In the genomic region with DNA sequence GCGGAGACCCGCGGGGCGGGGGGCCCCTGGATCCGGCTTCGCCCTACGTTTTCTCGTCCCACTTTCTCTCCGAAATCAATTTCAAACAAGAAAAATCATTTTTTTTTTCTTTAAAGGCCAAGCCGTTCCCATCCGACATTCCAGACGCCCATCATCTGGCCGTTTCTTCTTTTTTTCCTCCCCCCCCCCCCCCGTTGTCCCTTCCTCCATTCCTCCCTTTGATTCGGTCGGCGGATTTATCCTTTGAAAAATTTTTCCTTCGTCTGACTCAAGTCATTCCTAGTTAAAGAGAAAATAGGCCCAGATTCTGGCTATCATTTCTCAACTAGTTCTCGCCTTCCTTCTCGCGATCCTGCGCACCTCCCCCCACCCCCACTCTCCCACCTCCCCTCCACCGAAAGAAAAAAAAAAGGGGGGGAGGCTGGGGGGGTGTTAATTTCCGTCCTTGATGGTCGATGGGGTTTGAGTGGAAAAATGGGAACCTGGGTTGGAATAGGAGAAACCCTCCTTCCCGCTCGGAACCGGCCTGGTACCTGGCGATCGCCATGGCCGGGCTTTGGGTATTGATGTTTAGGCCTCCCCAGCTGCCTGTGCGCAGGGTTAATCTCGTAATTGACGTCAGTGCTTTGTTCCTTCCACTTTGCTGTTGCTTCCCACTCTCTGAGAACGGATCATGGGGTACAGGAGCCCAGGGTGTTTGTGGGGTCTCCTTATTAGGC, we compare ENCODE assay signal across 8 mouse cellular contexts. TPM values are rescaled to one million over a fixed set of nuclear protein-coding genes. Genes with fewer than 3 reads are reported as not detected.
A peak's percentile ranks its signal among the peaks of the same experiment; 100 is the strongest.
DNase-seq lines count a peak whose midpoint lies in the region; ATAC-seq and TF ChIP-seq lines count a peak whose summit lies in the region.

No protein-coding gene starts in this region.

- peak overlapping the region; percentile 95 for H3K9ac ChIP-seq in CH12.LX (ENCODE audit: insufficient read depth, low read depth)
- H3K9ac ChIP-seq in forebrain, embryonic 13.5 days: peak overlapping the region; percentile 91
- peak overlapping the region; percentile 99 for H3K9ac ChIP-seq in neural tube, embryonic 14.5 days (replicated peaks; ENCODE audit: low read depth, low read length)

- peak overlapping the region; percentile 77 to 90 (median 88) for H3K4me3 ChIP-seq in CH12.LX (replicated peaks in 1 of 3; ENCODE audit: low read depth in 2 of 3, low read length in 2 of 3, poor library complexity in 1 of 3)
- peak overlapping the region; percentile 81 for H3K4me3 ChIP-seq in forebrain, embryonic 13.5 days
- peak overlapping the region; percentile 96 for H3K4me3 ChIP-seq in neural tube, embryonic 14.5 days (ENCODE audit: low read depth, low read length)

- TF ChIP-seq RAD21 in CH12.LX (IDR thresholded peaks at IDR 0.05; ENCODE audit: low read depth, low read length): no peak

- H3K9me3 ChIP-seq in CH12.LX (replicated peaks; ENCODE audit: low read length): no peaks in the 10 kb centered on the region
- no peaks in the 10 kb centered on the region for H3K9me3 ChIP-seq in forebrain, embryonic 13.5 days (replicated peaks)
- no peaks in the 10 kb centered on the region for H3K9me3 ChIP-seq in neural tube, embryonic 14.5 days (ENCODE audit: control insufficient read depth, low read length)

- no peak for TF ChIP-seq CTCF in CH12.LX (conservative IDR thresholded peaks at IDR 0.05 in 1 of 2, IDR thresholded peaks at IDR 0.05 in 1 of 2; ENCODE audit: low read depth in 2 of 2, low read length in 2 of 2)

- WGBS in forebrain, embryonic 13.5 days: 0% methylated on average over 34 of the region's 35 CpGs
- under 1% methylated on average over 34 of the region's 35 CpGs for WGBS in neural tube, embryonic 14.5 days

- peak; percentile 75 for DNase-seq in CH12.LX (ENCODE audit: extremely low read depth)
- DNase-seq in brain, adult 2 months (ENCODE audit: low read depth, low spot score): peak; percentile 73
- DNase-seq in heart, postnatal 10 days: peak; percentile 71 to 74
- DNase-seq in kidney, postnatal 4 days: peak; percentile 66 to 83
- peak; percentile 61 to 62 for DNase-seq in lung, adult 18-20 months
- DNase-seq in testis, postnatal 10 days (ENCODE audit: low spot score): peak; percentile 69

- H3K27me3 ChIP-seq in CH12.LX (replicated peaks): peaks cover 27% of the 10 kb centered on the region
- no peaks in the 10 kb centered on the region for H3K27me3 ChIP-seq in forebrain, embryonic 13.5 days
- peaks cover 2% of the 10 kb centered on the region; the same call in 1 of the 2 replicates for H3K27me3 ChIP-seq in neural tube, embryonic 14.5 days (ENCODE audit: control insufficient read depth, insufficient read depth, low read length)

- no peak for TF ChIP-seq EP300 in CH12.LX (IDR thresholded peaks at IDR 0.05; ENCODE audit: low read length)

- peak; percentile 48 for TF ChIP-seq POLR2A in CH12.LX (IDR thresholded peaks at IDR 0.05; ENCODE audit: low read depth, low read length)

- H3K4me2 ChIP-seq in CH12.LX (ENCODE audit: insufficient read depth, low read depth, poor library complexity, severe bottlenecking): peak overlapping the region; percentile 99; the same call in 1 of the 2 replicates
- peak overlapping the region; percentile 74 for H3K4me2 ChIP-seq in forebrain, embryonic 13.5 days
- peak overlapping the region; percentile 49 for H3K4me2 ChIP-seq in neural tube, embryonic 14.5 days (ENCODE audit: low read depth, low read length)

- H3K4me1 ChIP-seq in CH12.LX (ENCODE audit: control insufficient read depth in 1 of 2, insufficient read depth in 2 of 2): peaks cover 0 to 22% of the 10 kb centered on the region in 2 experiments; a peak in 2 of 4 replicates
- peaks cover 8% of the 10 kb centered on the region for H3K4me1 ChIP-seq in forebrain, embryonic 13.5 days
- peaks cover 5% of the 10 kb centered on the region for H3K4me1 ChIP-seq in neural tube, embryonic 14.5 days (ENCODE audit: control insufficient read depth, insufficient read depth, low read length)

- H3K36me3 ChIP-seq in CH12.LX (replicated peaks in 1 of 2; ENCODE audit: control insufficient read depth in 1 of 2, insufficient read depth in 1 of 2, low read length in 1 of 2): peaks cover 5 to 15% of the 10 kb centered on the region in 2 experiments
- no peaks in the 10 kb centered on the region for H3K36me3 ChIP-seq in forebrain, embryonic 13.5 days (ENCODE audit: poor library complexity, severe bottlenecking)
- H3K36me3 ChIP-seq in neural tube, embryonic 14.5 days (ENCODE audit: control insufficient read depth, insufficient read depth, low read length): no peaks in the 10 kb centered on the region

- dilution Hi-C loops in CH12.LX (cut with MboI; ENCODE audit: extremely low pct_ligation_motif_present, extremely low pct_unique_long_range_greater_than_20kb, low sequenced_read_pairs): no loop called here

- in situ Hi-C loops in CH12.LX (cut with MboI; ENCODE audit: low pct_ligation_motif_present, low pct_unique_long_range_greater_than_20kb, low sequenced_read_pairs): no loop called here

- peak overlapping the region; percentile 86 for H3K27ac ChIP-seq in CH12.LX (ENCODE audit: insufficient read depth, low read depth)
- H3K27ac ChIP-seq in forebrain, embryonic 13.5 days: peak overlapping the region; percentile 95
- H3K27ac ChIP-seq in neural tube, embryonic 14.5 days (ENCODE audit: low read depth, low read length): peak overlapping the region; percentile 99

- no peak for ATAC-seq in forebrain, embryonic 13.5 days
- peak; percentile 23; the same call in 1 of the 2 replicates for ATAC-seq in neural tube, embryonic 14.5 days (ENCODE audit: low read depth)

- H3K79me2 ChIP-seq in CH12.LX (replicated peaks; ENCODE audit: control insufficient read depth, extremely low read depth, insufficient read depth, poor library complexity, severe bottlenecking): peaks cover 38% of the 10 kb centered on the region

- intact Hi-C loops in heart, postnatal 10 days (cut with DNase I): loop anchor here (2.0 kb wide), 2 partner anchors 27 to 53 kb away; partner anchors contain the start of gene Zcchc10

TF ChIP-seq in CH12.LX, 34 proteins besides CTCF, POLR2A, EP300 and RAD21:
- TF ChIP-seq BHLHE40 (IDR thresholded peaks at IDR 0.05; ENCODE audit: low read depth, low read length) (peak; percentile 32; the same call in 1 of the 2 replicates), USF2 (conservative IDR thresholded peaks at IDR 0.05; ENCODE audit: low read depth, low read length) (no peak), MEF2A (IDR thresholded peaks at IDR 0.05; ENCODE audit: borderline replicate concordance, low read depth, low read length) (peak; percentile 37; the same call in 1 of the 2 replicates), TCF12 (IDR thresholded peaks at IDR 0.05; ENCODE audit: low read depth, low read length) (peak; percentile 35; the same call in 1 of the 2 replicates), MAZ (IDR thresholded peaks at IDR 0.05; ENCODE audit: low read depth, low read length) (peak; percentile 85), SIN3A (IDR thresholded peaks at IDR 0.05; ENCODE audit: low read length) (peak; percentile 34), USF1 (IDR thresholded peaks at IDR 0.05; ENCODE audit: low read depth, low read length) (no peak), UBTF (IDR thresholded peaks at IDR 0.05; ENCODE audit: low read depth, low read length) (0 out of 2 replicates have a peak, but pooled peaks have one; percentile 20), HCFC1 (IDR thresholded peaks at IDR 0.05; ENCODE audit: low read depth, low read length) (peak; percentile 14; the same call in 1 of the 2 replicates), NRF1 (IDR thresholded peaks at IDR 0.05; ENCODE audit: low read depth, low read length) (peak; percentile 49; the same call in 1 of the 2 replicates), ZMIZ1 (IDR thresholded peaks at IDR 0.05; ENCODE audit: low read depth, low read length) (no peak), ZNF384 (IDR thresholded peaks at IDR 0.05; ENCODE audit: low read depth, low read length) (peak; percentile 90), MXI1 (IDR thresholded peaks at IDR 0.05; ENCODE audit: low read depth, low read length) (peak; percentile 66), CHD2 (IDR thresholded peaks at IDR 0.05; ENCODE audit: low read length) (peak; percentile 99), KAT2A (IDR thresholded peaks at IDR 0.05; ENCODE audit: insufficient replicate concordance, low read length) (peak; percentile 65; the same call in 1 of the 2 replicates), IRF4 (IDR thresholded peaks at IDR 0.05; ENCODE audit: low read depth, low read length) (peak; percentile 45), MYC (IDR thresholded peaks at IDR 0.05; ENCODE audit: low read depth, low read length) (0 out of 2 replicates have a peak, but pooled peaks have one; percentile 1), JUN (IDR thresholded peaks at IDR 0.05; ENCODE audit: insufficient read depth, low read depth, low read length) (peak; percentile 19; the same call in 1 of the 2 replicates), MAX (IDR thresholded peaks at IDR 0.05; ENCODE audit: low read length) (no peak)
TF ChIP-seq in CH12.LX: peak in this region for 15.

RNA-seq across cellular contexts. Expression of gene Aff4, which starts 0.8 kb away (rescaled TPM):
- 19.8 and 24.0 TPM in 2 replicates for total RNA-seq in CH12.LX (2012; rRNA removed)
- total RNA-seq in CH12.LX (2014; rRNA removed): 22.1 and 25.7 TPM in 2 replicates
- polyA plus RNA-seq in CH12.LX (2012; ENCODE audit: insufficient read length, low read depth): 50.6 and 51.4 TPM in 2 replicates
- 66.0 and 66.7 TPM in 2 replicates for polyA plus RNA-seq in forebrain, embryonic 13.5 days (2015; fragmentation: Nextera tagmentation; extraction: Ambion mirVana)
- 100 to 1,000 TPM; 127 to 129 TPM for total RNA-seq in heart, postnatal 10 days (2021)
- polyA plus RNA-seq in neural tube, embryonic 14.5 days (2014; fragmentation: Nextera tagmentation; extraction: Ambion mirVana): 59.2 and 95.0 TPM in 2 replicates

RNA-seq across cellular contexts. Expression of gene Zcchc10, which starts 26.9 kb away (rescaled TPM):
- total RNA-seq in CH12.LX (2012; rRNA removed) (4.9 and 8.7 TPM in 2 replicates), CH12.LX (2014; rRNA removed) (20.7 and 24.3 TPM in 2 replicates)
- 72.4 and 74.2 TPM in 2 replicates for polyA plus RNA-seq in CH12.LX (2012; ENCODE audit: insufficient read length, low read depth)
- polyA plus RNA-seq in forebrain, embryonic 13.5 days (2015; fragmentation: Nextera tagmentation; extraction: Ambion mirVana): 18.1 and 19.0 TPM in 2 replicates
- 1 to 10 TPM; 7.5 to 8.1 TPM for total RNA-seq in heart, postnatal 10 days (2021)
- 16.8 and 18.7 TPM in 2 replicates for polyA plus RNA-seq in neural tube, embryonic 14.5 days (2014; fragmentation: Nextera tagmentation; extraction: Ambion mirVana)

RNA-seq across cellular contexts. Expression of gene Hspa4, which starts 51.1 kb away (rescaled TPM):
- total RNA-seq in CH12.LX (2012; rRNA removed) (184 and 238 TPM in 2 replicates), CH12.LX (2014; rRNA removed) (363 and 438 TPM in 2 replicates)
- 529 and 585 TPM in 2 replicates for polyA plus RNA-seq in CH12.LX (2012; ENCODE audit: insufficient read length, low read depth)
- 62.7 and 67.2 TPM in 2 replicates for polyA plus RNA-seq in forebrain, embryonic 13.5 days (2015; fragmentation: Nextera tagmentation; extraction: Ambion mirVana)
- 100 to 1,000 TPM; 128 to 136 TPM for total RNA-seq in heart, postnatal 10 days (2021)
- 51.7 and 53.8 TPM in 2 replicates for polyA plus RNA-seq in neural tube, embryonic 14.5 days (2014; fragmentation: Nextera tagmentation; extraction: Ambion mirVana)

Comparison
In these comparisons a context has a peak if more than half of its experiments do, and no peak if none do; other contexts are left out.
1. H3K4me2 ChIP-seq: peak in every context shown above with its lines; median percentile 99 in CH12.LX; 74 in forebrain, embryonic 13.5 days; 49 in neural tube, embryonic 14.5 days.